Mouse (Mus musculus) spleen, adult 2 months (tissue): ENCODE measurements around the gene Snw1.
A peak's percentile ranks its signal among the peaks of the same experiment; 100 is the strongest.

ENCODE experiments used
- CTCF ChIP-seq: fragments of 200-500 bp; IDR thresholded peaks from 2 replicates; pipeline ENCODE4 v1.5.1; 2011; ENCODE audit warnings: mild to moderate bottlenecking, inconsistent platforms; ENCODE audit not compliant: insufficient read depth, insufficient read length, insufficient replicate concordance; ENCODE audit errors: extremely low read depth
- POLR2A ChIP-seq: fragments of 200-500 bp; IDR thresholded peaks from 2 replicates; pipeline ENCODE4 v1.6.1; 2011; ENCODE audit warnings: low read depth, low read length, inconsistent platforms

GRCm38 (mm10) chr12:87416690-87417089 lies 55.4 kb downstream of the Snw1 start:
- TF ChIP-seq POLR2A: no peak
- peak; percentile 72; the same call in 1 of the 2 replicates for TF ChIP-seq CTCF
